Mouse (Mus musculus): ENCODE results near the gene Rpl41. TPM values are rescaled to one million over a fixed set of nuclear protein-coding genes. Genes with fewer than 3 reads are reported as not detected.

Gene Rpl41
- polyA plus RNA-seq, 2 experiments from 2014 or later, result 4,848 to 7,095 TPM

Other genes starting within 250 kb of the Rpl41 start
- gene Pan2, start 246.0 kb downstream of the Rpl41 start, polyA plus RNA-seq (2017; shearing (Covaris generic)), result 10 to 100 TPM; 24.4 to 48.3 TPM
- gene Cnpy2, start 226.8 kb downstream of the Rpl41 start, polyA plus RNA-seq (2017; shearing (Covaris generic)), result 100 to 1,000 TPM; 116 to 120 TPM
- 100 to 1,000 TPM; 124 to 182 TPM for gene Cs, start 211.6 kb downstream of the Rpl41 start, polyA plus RNA-seq (2017; shearing (Covaris generic))
- gene Coq10a, start 180.3 kb downstream of the Rpl41 start, polyA plus RNA-seq (2017; shearing (Covaris generic)), result 10 to 100 TPM; 14.5 to 15.7 TPM
- 1 to 10 TPM; 2.3 to 3.3 TPM for gene Ankrd52, start 172.2 kb downstream of the Rpl41 start, polyA plus RNA-seq (2017; shearing (Covaris generic))
- not detected for gene Slc39a5, start 148.1 kb downstream of the Rpl41 start, polyA plus RNA-seq (2017; shearing (Covaris generic))
- gene Nabp2, start 137.8 kb downstream of the Rpl41 start, polyA plus RNA-seq (2017; shearing (Covaris generic)), result 10 to 100 TPM; 63.3 to 77.5 TPM
- 10 to 100 TPM; 28.7 to 51.8 TPM for gene Rnf41, start 137.6 kb downstream of the Rpl41 start, polyA plus RNA-seq (2017; shearing (Covaris generic))
- 10 to 100 TPM; 45.7 to 62.7 TPM for gene Smarcc2, start 90.1 kb downstream of the Rpl41 start, polyA plus RNA-seq (2017; shearing (Covaris generic))
- 100 to 1,000 TPM; 937 to 954 TPM for gene Myl6, start 55.2 kb downstream of the Rpl41 start, polyA plus RNA-seq (2017; shearing (Covaris generic))
- gene Myl6b, start 50.6 kb downstream of the Rpl41 start, polyA plus RNA-seq (2017; shearing (Covaris generic)), result 1 to 10 TPM; 4.3 to 5.4 TPM
- gene Esyt1, start 23.4 kb downstream of the Rpl41 start, polyA plus RNA-seq (2017; shearing (Covaris generic)), result 10 to 100 TPM; 68.4 to 84.4 TPM
- gene Zc3h10, start 1.5 kb downstream of the Rpl41 start, polyA plus RNA-seq (2017; shearing (Covaris generic)), result 10 to 100 TPM in 1 of 2 experiments, 1 to 10 TPM in 1; 9.2 to 11.8 TPM
- 100 to 1,000 TPM; 114 to 117 TPM for gene Pa2g4, start 16.7 kb upstream of the Rpl41 start, polyA plus RNA-seq (2017; shearing (Covaris generic))
- gene Erbb3, start 40.3 kb upstream of the Rpl41 start, polyA plus RNA-seq (2017; shearing (Covaris generic)), result 1 to 10 TPM; 6.6 to 9.3 TPM
- 1,000 to 10,000 TPM; 1,420 to 1,755 TPM for gene Rps26, start 77.4 kb upstream of the Rpl41 start, polyA plus RNA-seq (2017; shearing (Covaris generic))
- 100 to 1,000 TPM; 102 to 158 TPM for gene Ikzf4, start 96.7 kb upstream of the Rpl41 start, polyA plus RNA-seq (2017; shearing (Covaris generic))
- 10 to 100 TPM; 25.7 to 44.3 TPM for gene Suox, start 124.8 kb upstream of the Rpl41 start, polyA plus RNA-seq (2017; shearing (Covaris generic))
- 100 to 1,000 TPM in 1 of 2 experiments, 10 to 100 TPM in 1; 69.1 to 111 TPM for gene Rab5b, start 147.0 kb upstream of the Rpl41 start, polyA plus RNA-seq (2017; shearing (Covaris generic))
- gene Pmel, start 154.9 kb upstream of the Rpl41 start, polyA plus RNA-seq (2017; shearing (Covaris generic)), result 1 to 10 TPM; 4.8 TPM
- 10 to 100 TPM; 19.7 to 23.2 TPM for gene Cdk2, start 155.7 kb upstream of the Rpl41 start, polyA plus RNA-seq (2017; shearing (Covaris generic))
- 100 to 1,000 TPM; 322 to 370 TPM for gene Dgka, start 195.6 kb upstream of the Rpl41 start, polyA plus RNA-seq (2017; shearing (Covaris generic))
- gene Pym1, start 198.6 kb upstream of the Rpl41 start, polyA plus RNA-seq (2017; shearing (Covaris generic)), result 10 to 100 TPM; 58.0 to 86.6 TPM
- under 1 TPM in 1 of 2 experiments, not detected in 1; 0.27 TPM for gene Mmp19, start 241.6 kb upstream of the Rpl41 start, polyA plus RNA-seq (2017; shearing (Covaris generic))